Mouse (Mus musculus) intestine, postnatal 0 days (tissue): Measurements from ENCODE around the gene Abcc10. TPM values are rescaled to one million over a fixed set of nuclear protein-coding genes. Genes with fewer than 3 reads are reported as not detected.

Source experiments
- ATAC-seq: fragments of 200-750 bp; cut with Nextera tagmentation; 2 replicates; pipeline ENCODE4 v1.8.0; 2017; ENCODE audit warnings: mild to moderate bottlenecking, moderate TSS enrichment, moderate library complexity
- H3K27ac ChIP-seq: fragments of 300-500 bp; sonication (generic); 2 replicates; pipeline ENCODE4 v1.5.1; 2014; ENCODE audit warnings: mild to moderate bottlenecking, low read depth, low read length, moderate library complexity
- H3K27me3 ChIP-seq: fragments of 300-500 bp; sonication (generic); replicated peaks from 2 replicates; pipeline ENCODE4 v1.6.1; 2014; ENCODE audit warnings: low read length, mixed read lengths; ENCODE audit not compliant: control insufficient read depth, insufficient read depth
- H3K36me3 ChIP-seq: fragments of 300-500 bp; sonication (generic); 2 replicates; pipeline ENCODE4 v1.6.1; 2014; ENCODE audit warnings: mild to moderate bottlenecking, moderate library complexity; ENCODE audit not compliant: control insufficient read depth, insufficient read depth
- H3K4me1 ChIP-seq: fragments of 300-500 bp; sonication (generic); replicated peaks from 2 replicates; pipeline ENCODE4 v1.6.1; 2014; ENCODE audit warnings: antibody characterized with exemption, low read length, mixed read lengths; ENCODE audit not compliant: control insufficient read depth, insufficient read depth
- H3K4me2 ChIP-seq: fragments of 300-500 bp; sonication (generic); replicated peaks from 2 replicates; pipeline ENCODE4 v1.6.1; 2014; ENCODE audit warnings: low read depth, mild to moderate bottlenecking, moderate library complexity
- H3K4me3 ChIP-seq: fragments of 300-500 bp; sonication (generic); 2 replicates; pipeline ENCODE4 v1.5.1; 2014; ENCODE audit warnings: low read depth, low read length
- H3K9ac ChIP-seq: fragments of 300-500 bp; sonication (generic); 2 replicates; pipeline ENCODE4 v1.6.1; 2014; ENCODE audit warnings: mild to moderate bottlenecking, low read depth, low read length
- H3K9me3 ChIP-seq: fragments of 300-500 bp; sonication (generic); 2 replicates; pipeline ENCODE4 v1.6.1; 2016; ENCODE audit warnings: mixed run types; ENCODE audit not compliant: control insufficient read depth
- CTCF ChIP-seq: sonication (generic); IDR thresholded peaks from 2 replicates; pipeline ENCODE4 v1.5.1; 2016; ENCODE audit warnings: low read depth, mild to moderate bottlenecking, control low read depth, antibody characterized with exemption, moderate library complexity
- WGBS: fragments of 180-500 bp; shearing (Covaris S2); extraction: QIAGEN DNeasy Blood & Tissue Kit; methylation state at CpG from one replicate; pipeline ENCODE4 v1.1.7; 2014; 5-methylcytosine and 5-hydroxymethylcytosine counted together
- polyA plus RNA-seq: library from polyadenylated mRNA; unstranded; fragments of >200 nt; fragmentation: Nextera tagmentation; extraction: Ambion mirVana; gene quantifications from 2 replicates; pipeline ENCODE4 v1.2.1, GENCODE M21; 2015

Abcc10 gene
- polyA plus RNA-seq, 1 experiment from 2014 or later, result 5.4 TPM

DNA sequence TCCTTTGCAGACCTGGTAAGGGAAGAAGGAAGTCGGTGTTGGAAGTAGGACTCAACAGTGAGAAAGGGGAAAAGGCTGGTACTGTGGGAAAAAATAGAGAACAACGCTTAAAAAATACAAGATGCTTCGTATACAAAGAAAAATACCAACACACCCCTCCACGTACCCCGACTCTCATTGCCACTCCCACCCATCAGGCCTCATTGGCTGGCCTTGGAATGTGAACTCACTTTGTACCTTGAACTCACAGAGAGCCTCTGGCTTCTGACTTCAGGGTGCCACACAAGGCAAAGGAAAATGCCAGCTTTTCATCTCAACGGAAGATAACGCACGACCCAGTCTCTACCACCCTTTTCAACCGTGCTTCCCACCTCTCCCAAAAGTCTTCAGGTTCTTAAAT, 45.0 kb downstream of the Abcc10 start:
- no peak for TF ChIP-seq CTCF
- peak overlapping the region; percentile 72 for H3K27ac ChIP-seq

DNA sequence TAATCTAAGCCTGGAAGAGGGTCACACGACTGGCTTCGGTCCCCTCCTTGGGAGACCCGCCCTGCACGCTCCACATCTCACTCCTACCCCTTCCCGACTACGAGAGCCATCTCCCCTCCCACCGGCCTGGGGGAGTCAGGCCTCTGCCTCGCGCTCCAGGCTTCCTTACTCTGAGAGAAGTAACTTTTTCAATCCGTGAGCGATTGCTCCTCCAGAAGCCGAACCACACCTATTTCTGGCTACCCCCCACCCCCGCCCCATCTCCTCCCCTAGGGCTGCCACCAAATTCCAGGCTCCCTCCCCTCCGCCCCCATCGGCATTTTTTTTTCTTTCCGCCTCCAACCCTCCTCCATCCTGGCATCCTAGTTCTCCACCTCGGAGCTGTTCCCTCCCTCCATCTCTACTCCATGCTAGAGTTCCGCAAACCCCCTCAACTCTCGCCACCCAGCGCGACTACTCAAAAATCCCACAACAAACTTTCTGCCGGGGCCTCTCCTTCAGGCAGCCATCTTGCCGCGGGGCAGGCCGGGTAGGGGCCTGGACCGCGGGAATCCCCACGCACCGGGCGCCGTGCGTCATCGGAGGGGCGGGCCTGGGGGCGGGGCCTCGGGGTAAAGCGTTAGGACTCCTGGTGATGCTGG, 45.5 kb downstream of the Abcc10 start, which contains the start of gene Tjap1:
Tjap1 (minus strand) TSS at position 544 of the 641 bp plus-strand sequence.
- ATAC-seq, result peak; percentile 98
- H3K4me1 ChIP-seq, result 0 out of 2 replicates have a peak, but pooled peaks cover 7% of the 10 kb centered on the region
- no peaks in the 10 kb centered on the region for H3K9me3 ChIP-seq
- H3K27ac ChIP-seq, result peak within 1 kb of the TSS; percentile 72
- H3K4me3 ChIP-seq, result peak within 1 kb of the TSS; percentile 64
- TF ChIP-seq CTCF, result no peak
- under 1% methylated on average over 37 of the region's 37 CpGs for WGBS
- H3K4me2 ChIP-seq, result peak within 1 kb of the TSS; percentile 98
- no peaks in the 10 kb centered on the region for H3K27me3 ChIP-seq
- peaks cover 13% of the 10 kb centered on the region for H3K36me3 ChIP-seq
- H3K9ac ChIP-seq, result peak within 1 kb of the TSS; percentile 77

More for the DNA sequence above, 45.0 kb downstream of the Abcc10 start:
- 0 out of 2 replicates have a peak, but pooled peaks cover 7% of the 10 kb centered on the region for H3K4me1 ChIP-seq
- H3K9me3 ChIP-seq, result no peaks in the 10 kb centered on the region
- H3K4me3 ChIP-seq, result peak overlapping the region; percentile 64
- H3K27me3 ChIP-seq, result no peaks in the 10 kb centered on the region
- ATAC-seq, result peak; percentile 78
- H3K9ac ChIP-seq, result no peak overlapping the region; the same call in 1 of the 2 replicates
- H3K4me2 ChIP-seq, result peak overlapping the region; percentile 98
- H3K36me3 ChIP-seq, result peaks cover 13% of the 10 kb centered on the region
- WGBS, result 13% methylated on average over 9 of the region's 9 CpGs

DNA sequence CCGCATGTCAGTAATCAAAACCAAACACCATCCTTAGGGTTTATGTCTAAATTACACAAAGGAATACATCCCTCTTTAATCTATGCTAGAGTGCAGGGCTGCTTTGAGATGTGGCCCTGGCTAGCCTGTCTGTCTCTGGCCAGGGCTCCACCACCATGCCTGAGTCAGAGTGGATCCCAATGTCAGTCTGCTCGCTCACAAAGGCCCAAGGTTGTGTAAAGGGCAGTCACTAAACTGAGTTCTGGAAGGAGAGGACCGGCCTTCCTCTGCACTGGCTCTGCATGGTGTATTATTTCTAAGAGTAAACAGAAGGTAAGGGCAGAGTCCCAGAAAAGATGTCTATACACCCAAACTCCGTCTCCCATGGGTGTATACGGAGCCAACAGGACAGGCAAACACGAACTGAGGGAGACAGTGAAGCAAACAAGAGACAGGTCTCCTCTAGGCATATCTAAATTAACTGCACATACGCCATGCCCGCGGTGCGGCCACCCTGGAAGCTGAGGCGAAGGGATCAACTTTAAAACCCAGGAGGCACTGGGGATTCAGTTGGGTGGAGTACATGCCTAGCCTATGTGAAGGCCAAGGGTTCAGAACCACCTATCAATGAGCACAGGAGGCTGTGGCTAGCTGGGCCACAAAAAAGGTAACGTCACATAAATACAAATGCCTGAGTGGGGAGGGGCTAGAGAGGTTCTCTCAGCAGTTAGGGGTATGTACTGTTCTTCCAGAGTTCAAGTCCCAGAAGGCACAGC, 50.0 kb downstream of the Abcc10 start:
- Histone ChIP-seq H3K4me1 (0 out of 2 replicates have a peak, but pooled peaks cover 2% of the 10 kb centered on the region), H3K27me3 (no peaks in the 10 kb centered on the region), H3K4me3 (no peak overlapping the region), H3K9ac (no peak overlapping the region), H3K4me2 (no peak overlapping the region), H3K36me3 (peaks cover 36% of the 10 kb centered on the region), H3K27ac (no peak overlapping the region), H3K9me3 (no peaks in the 10 kb centered on the region)
- TF ChIP-seq CTCF, result no peak
- ATAC-seq, result no peak
- WGBS, result 86% methylated on average over 12 of the region's 12 CpGs

DNA sequence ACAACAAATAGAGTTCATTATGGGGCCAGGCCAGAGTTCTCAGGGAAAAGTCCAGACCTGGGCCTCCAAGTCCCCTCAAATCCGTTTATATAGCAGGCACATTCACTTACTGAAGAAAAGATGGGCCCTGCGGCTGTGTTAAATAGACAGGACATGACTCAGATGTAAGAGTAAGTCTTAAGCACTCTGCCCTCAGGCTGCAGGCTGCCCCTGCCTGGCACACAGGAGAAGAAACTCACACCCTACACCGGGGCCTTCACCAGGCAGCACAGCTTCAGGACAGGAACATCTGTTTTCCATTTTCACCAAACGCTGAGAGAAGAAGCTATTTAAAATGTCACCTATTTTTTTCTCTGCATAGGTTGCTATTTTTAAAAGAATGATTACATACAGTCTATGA, 50.6 kb downstream of the Abcc10 start:
- H3K27ac ChIP-seq, result no peak overlapping the region
- H3K9me3 ChIP-seq, result no peaks in the 10 kb centered on the region
- 0 out of 2 replicates have a peak, but pooled peaks cover 2% of the 10 kb centered on the region for H3K4me1 ChIP-seq
- no peak for TF ChIP-seq CTCF
- no peak overlapping the region for H3K4me2 ChIP-seq
- 69% methylated on average over 4 of the region's 4 CpGs for WGBS
- no peak for ATAC-seq
- H3K36me3 ChIP-seq, result peaks cover 36% of the 10 kb centered on the region
- H3K9ac ChIP-seq, result no peak overlapping the region
- H3K27me3 ChIP-seq, result no peaks in the 10 kb centered on the region
- H3K4me3 ChIP-seq, result no peak overlapping the region

DNA sequence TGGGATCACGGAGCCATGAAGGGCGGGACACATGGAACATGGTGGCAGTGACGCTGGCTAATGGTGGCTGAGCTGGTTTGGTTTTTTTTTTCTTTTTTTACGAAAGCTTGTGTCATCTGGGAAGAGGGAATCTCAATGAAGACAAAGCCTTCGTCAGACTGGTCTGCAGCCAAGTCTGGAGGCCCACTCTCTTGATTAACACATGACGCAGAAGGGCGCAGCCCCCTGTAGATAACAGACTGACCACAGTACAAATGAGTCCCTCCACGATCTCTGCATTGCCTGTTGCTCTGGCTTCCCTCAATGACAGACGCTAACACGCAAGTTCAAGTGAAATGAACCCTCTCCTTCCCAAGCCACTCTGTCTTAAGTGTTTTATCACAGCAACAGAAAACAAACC, 52.6 kb downstream of the Abcc10 start:
- no peak overlapping the region for H3K4me3 ChIP-seq
- H3K9ac ChIP-seq, result no peak overlapping the region
- ATAC-seq, result no peak
- H3K9me3 ChIP-seq, result no peaks in the 10 kb centered on the region
- no peaks in the 10 kb centered on the region for H3K27me3 ChIP-seq
- H3K4me2 ChIP-seq, result no peak overlapping the region
- TF ChIP-seq CTCF, result no peak
- 91% methylated on average over 10 of the region's 10 CpGs for WGBS
- no peak overlapping the region for H3K27ac ChIP-seq
- H3K4me1 ChIP-seq, result no peaks in the 10 kb centered on the region
- H3K36me3 ChIP-seq, result peaks cover 49% of the 10 kb centered on the region

DNA sequence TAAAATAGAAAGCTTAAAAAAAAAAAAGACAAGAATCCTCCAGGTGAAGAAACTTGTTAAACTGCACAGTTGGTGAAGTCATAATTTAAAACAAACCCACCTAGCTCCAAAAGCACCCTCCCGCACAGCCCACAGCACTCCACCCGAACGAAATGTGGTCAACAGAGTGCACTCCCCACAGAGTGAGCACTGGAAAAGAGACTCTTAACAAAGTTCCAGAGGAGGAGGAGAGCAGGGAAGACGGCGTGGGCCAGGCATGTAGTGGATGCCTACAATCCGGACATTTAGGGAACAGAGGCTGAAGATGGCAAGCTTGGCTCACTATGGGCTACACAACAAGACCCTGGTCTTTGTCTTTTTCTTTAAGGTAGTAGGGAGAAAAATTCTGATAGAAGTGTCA, 53.1 kb downstream of the Abcc10 start:
- Histone ChIP-seq H3K4me1 (no peaks in the 10 kb centered on the region), H3K27ac (no peak overlapping the region), H3K9ac (no peak overlapping the region), H3K27me3 (no peaks in the 10 kb centered on the region), H3K36me3 (peaks cover 50% of the 10 kb centered on the region), H3K4me2 (no peak overlapping the region), H3K4me3 (no peak overlapping the region), H3K9me3 (no peaks in the 10 kb centered on the region)
- TF ChIP-seq CTCF, result no peak
- 91% methylated on average over 6 of the region's 6 CpGs for WGBS
- no peak for ATAC-seq
